Mouse (Mus musculus): Measurements from ENCODE around the gene Sos1.
A peak's percentile ranks its signal among the peaks of the same experiment; 100 is the strongest.

DNA sequence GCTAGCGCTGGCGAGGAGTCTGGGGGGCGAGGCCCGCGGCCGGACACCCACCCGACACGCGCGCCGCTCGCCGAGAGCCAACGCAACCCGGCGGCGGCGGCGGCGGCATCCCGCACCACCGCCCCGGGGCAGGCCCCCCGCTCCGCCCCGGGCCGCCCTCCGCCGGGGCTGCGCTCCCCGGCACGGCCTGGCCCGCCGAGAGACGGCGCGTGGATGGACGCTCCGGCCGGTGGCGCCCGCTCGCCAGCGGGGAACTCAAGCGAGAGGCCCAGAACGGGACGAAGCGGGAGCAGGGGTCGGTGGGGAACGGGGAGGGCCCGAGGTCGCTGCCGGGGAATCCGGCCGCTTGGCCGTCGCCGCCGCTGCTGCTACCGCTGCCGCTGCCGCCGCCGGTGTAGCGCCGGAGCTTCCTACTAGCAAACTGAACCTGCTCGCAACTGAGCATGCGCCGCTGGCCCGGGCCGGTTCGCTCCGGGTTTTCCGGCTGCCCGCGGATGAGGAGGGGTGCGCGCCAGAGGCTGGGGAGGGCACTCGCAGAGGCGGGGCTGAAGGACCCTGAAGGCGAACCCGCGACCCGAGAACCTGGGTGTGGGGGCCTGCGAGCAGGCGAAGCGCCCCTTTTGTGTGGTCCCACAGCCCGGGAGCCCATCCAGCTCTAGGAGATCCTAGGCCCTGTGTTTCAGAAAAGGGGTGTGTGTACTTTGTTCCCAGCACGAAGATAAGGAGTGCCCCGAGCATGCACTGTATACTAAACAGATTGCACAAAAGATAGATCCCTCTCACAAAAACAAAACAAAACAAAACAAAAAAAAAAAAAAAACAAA lies at the start of gene Sos1:
- TF ChIP-seq CTCF (IDR thresholded peaks at IDR 0.05; ENCODE audit: borderline replicate concordance, extremely low read depth, insufficient read depth, insufficient read length) (no peak), POLR2A (IDR thresholded peaks at IDR 0.05; ENCODE audit: borderline replicate concordance, extremely low read depth, insufficient read depth, insufficient read length, poor library complexity, severe bottlenecking) (peak; percentile 68)
